Mouse (Mus musculus): ENCODE data around the gene Slc6a21. TPM values are rescaled to one million over a fixed set of nuclear protein-coding genes. Genes with fewer than 3 reads are reported as not detected.
A peak's percentile ranks its signal among the peaks of the same experiment; 100 is the strongest.

Gene Slc6a21
- total RNA-seq, 2 experiments from 2014 or later: 0.41 to 0.60 TPM

GRCm38 (mm10) chr7:45338161-45338911, 61.0 kb downstream of the Slc6a21 start:
- DNase-seq (ENCODE audit: extremely low spot score in 1 of 2, low spot score in 2 of 2): peak in 1 of 2 experiments; percentile 67
- intact Hi-C loops (cut with DNase I): no loop called here

Other genes starting within 250 kb of the Slc6a21 start
- gene Prr12, start 224.6 kb upstream of the Slc6a21 start, total RNA-seq (2021): 10 to 100 TPM; 67.4 to 68.0 TPM
- gene Nosip, start 215.1 kb upstream of the Slc6a21 start, total RNA-seq (2021): 10 to 100 TPM; 50.1 to 52.3 TPM
- gene Prrg2, start 214.8 kb upstream of the Slc6a21 start, total RNA-seq (2021): 1 to 10 TPM; 5.3 to 9.0 TPM
- gene Rcn3, start 185.3 kb upstream of the Slc6a21 start, total RNA-seq (2021): 1 to 10 TPM; 6.4 to 7.5 TPM
- 10 to 100 TPM; 16.5 to 18.7 TPM for gene Fcgrt, start 173.7 kb upstream of the Slc6a21 start, total RNA-seq (2021)
- 100 to 1,000 TPM; 482 to 530 TPM for gene Rps11, start 153.1 kb upstream of the Slc6a21 start, total RNA-seq (2021)
- gene Rpl13a, start 148.8 kb upstream of the Slc6a21 start, total RNA-seq (2021): 100 to 1,000 TPM; 739 TPM
- not detected for gene Gm45713, start 141.3 kb upstream of the Slc6a21 start, total RNA-seq (2021)
- 1 to 10 TPM; 2.7 to 3.3 TPM for gene Flt3l, start 141.1 kb upstream of the Slc6a21 start, total RNA-seq (2021)
- gene Pih1d1, start 123.2 kb upstream of the Slc6a21 start, total RNA-seq (2021): 10 to 100 TPM; 60.0 to 66.7 TPM
- 10 to 100 TPM; 13.3 to 16.7 TPM for gene Aldh16a1, start 122.9 kb upstream of the Slc6a21 start, total RNA-seq (2021)
- 1,000 to 10,000 TPM; 1,057 to 1,070 TPM for gene Slc17a7, start 113.6 kb upstream of the Slc6a21 start, total RNA-seq (2021)
- under 1 TPM in 1 of 2 experiments, not detected in 1; 0.17 TPM for gene Gfy, start 97.9 kb upstream of the Slc6a21 start, total RNA-seq (2021)
- gene Pth2, start 96.5 kb upstream of the Slc6a21 start, total RNA-seq (2021): not detected
- 1 to 10 TPM; 2.0 to 2.3 TPM for gene Ccdc155, start 72.6 kb upstream of the Slc6a21 start, total RNA-seq (2021)
- gene Dkkl1, start 65.4 kb upstream of the Slc6a21 start, total RNA-seq (2021): 10 to 100 TPM; 16.3 to 18.7 TPM
- gene Tead2, start 61.8 kb upstream of the Slc6a21 start, total RNA-seq (2021): 1 to 10 TPM; 6.6 to 6.8 TPM
- 1 to 10 TPM; 4.1 to 4.3 TPM for gene Cd37, start 38.4 kb upstream of the Slc6a21 start, total RNA-seq (2021)
- 1 to 10 TPM; 1.4 to 1.7 TPM for gene Slc6a16, start 36.4 kb upstream of the Slc6a21 start, total RNA-seq (2021)
- 10 to 100 TPM; 20.5 to 32.2 TPM for gene Trpm4, start 56.3 kb downstream of the Slc6a21 start, total RNA-seq (2021)
- gene Hrc, start 57.8 kb downstream of the Slc6a21 start, total RNA-seq (2021): 1 to 10 TPM in 1 of 2 experiments, under 1 TPM in 1; 0.99 to 1.3 TPM
- 100 to 1,000 TPM; 142 to 147 TPM for gene Ppfia3, start 89.5 kb downstream of the Slc6a21 start, total RNA-seq (2021)
- 100 to 1,000 TPM; 176 to 192 TPM for gene Lin7b, start 93.1 kb downstream of the Slc6a21 start, total RNA-seq (2021)
- gene Snrnp70, start 118.2 kb downstream of the Slc6a21 start, total RNA-seq (2021): 100 to 1,000 TPM; 352 to 384 TPM
- gene Kcna7, start 128.1 kb downstream of the Slc6a21 start, total RNA-seq (2021): not detected
- gene Ntf5, start 136.2 kb downstream of the Slc6a21 start, total RNA-seq (2021): not detected
- gene Lhb, start 143.3 kb downstream of the Slc6a21 start, total RNA-seq (2021): not detected
- 10 to 100 TPM; 16.9 to 17.3 TPM for gene Gys1, start 157.3 kb downstream of the Slc6a21 start, total RNA-seq (2021)
- gene Ruvbl2, start 160.6 kb downstream of the Slc6a21 start, total RNA-seq (2021): 10 to 100 TPM; 31.3 to 41.1 TPM
- gene Ftl1, start 182.4 kb downstream of the Slc6a21 start, total RNA-seq (2021): 100 to 1,000 TPM; 445 to 456 TPM
- 10 to 100 TPM; 86.0 to 93.8 TPM for gene Bax, start 189.4 kb downstream of the Slc6a21 start, total RNA-seq (2021)
- gene Tulp2, start 204.4 kb downstream of the Slc6a21 start, total RNA-seq (2021): not detected
- not detected for gene Gm45808, start 209.3 kb downstream of the Slc6a21 start, total RNA-seq (2021)
- 1 to 10 TPM; 3.0 to 3.1 TPM for gene Dhdh, start 211.3 kb downstream of the Slc6a21 start, total RNA-seq (2021)
- 100 to 1,000 TPM; 114 to 127 TPM for gene Nucb1, start 232.9 kb downstream of the Slc6a21 start, total RNA-seq (2021)
- gene Ppp1r15a, start 248.8 kb downstream of the Slc6a21 start, total RNA-seq (2021): 10 to 100 TPM; 25.5 to 28.5 TPM
- gene Plekha4, start 248.8 kb downstream of the Slc6a21 start, total RNA-seq (2021): 1 to 10 TPM; 1.3 to 2.7 TPM